Mouse (Mus musculus) heart, adult 2 months (tissue): Measurements from ENCODE around the gene Ikzf3. TPM values are rescaled to one million over a fixed set of nuclear protein-coding genes. Genes with fewer than 3 reads are reported as not detected.

Experiments used
- DNase-seq, 2 experiments: peaks; one replicate each; pipeline ENCODE4 v3.0.0; 2021
- H3K27ac ChIP-seq: fragments of 200-600 bp; 2 replicates; pipeline ENCODE4 v1.8.1; 2022
- H3K27me3 ChIP-seq: fragments of 200-500 bp; 2 replicates; pipeline ENCODE4 v1.6.1; 2012; ENCODE audit warnings: mild to moderate bottlenecking, low read length, inconsistent platforms, mixed read lengths; ENCODE audit not compliant: control insufficient read depth, insufficient read depth
- H3K36me3 ChIP-seq: fragments of 200-500 bp; 2 replicates; pipeline ENCODE4 v1.6.1; 2012; ENCODE audit warnings: low read length, inconsistent platforms; ENCODE audit not compliant: control insufficient read depth, insufficient read depth
- H3K4me1 ChIP-seq: fragments of 200-500 bp; 2 replicates; pipeline ENCODE4 v1.6.1; 2011; ENCODE audit warnings: low read length; ENCODE audit not compliant: control insufficient read depth, insufficient read depth
- H3K4me3 ChIP-seq: fragments of 200-600 bp; 2 replicates; pipeline ENCODE4 v1.8.1; 2022
- H3K79me2 ChIP-seq: fragments of 200-500 bp; replicated peaks from 2 replicates; pipeline ENCODE4 v1.6.1; 2012; ENCODE audit warnings: mild to moderate bottlenecking, inconsistent platforms, low read length, moderate library complexity, mixed read lengths; ENCODE audit not compliant: control insufficient read depth, insufficient read depth
- H3K9ac ChIP-seq: fragments of 200-500 bp; 2 replicates; pipeline ENCODE4 v1.6.1; 2012; ENCODE audit warnings: low read depth, mild to moderate bottlenecking, control low read depth, inconsistent platforms, low read length, mixed read lengths
- CTCF ChIP-seq: fragments of 200-600 bp; IDR thresholded peaks from 2 replicates; pipeline ENCODE4 v1.8.1; 2022; ENCODE audit warnings: antibody characterized with exemption, mild to moderate bottlenecking, moderate library complexity
- EP300 ChIP-seq: fragments of 200-500 bp; IDR thresholded peaks from 2 replicates; pipeline ENCODE4 v1.6.1; 2011; ENCODE audit warnings: low read depth, low read length, control low read depth; ENCODE audit not compliant: insufficient read depth
- POLR2A ChIP-seq: fragments of 200-500 bp; IDR thresholded peaks from 2 replicates; pipeline ENCODE4 v1.6.1; 2011; ENCODE audit warnings: mild to moderate bottlenecking, low read depth, low read length, control low read depth; ENCODE audit not compliant: insufficient read depth
- WGBS: fragments of 180-500 bp; shearing (Covaris S2); methylation state at CpG from one replicate; pipeline ENCODE4 v1.1.7; 2018; 5-methylcytosine and 5-hydroxymethylcytosine counted together
- intact Hi-C: fragments of 180-260 bp; cut with DNase I; formaldehyde crosslinking; loops from one replicate; pipeline ENCODE4 v1.15.1; 2025
- polyA plus RNA-seq: library from polyadenylated mRNA; depleted of rRNA; stranded (reverse); fragments of >200 nt; gene quantifications from 2 replicates; pipeline ENCODE4 v1.2.3, GENCODE M21; 2012
- total RNA-seq, 2 experiments: library from RNA; stranded (reverse); gene quantifications; 2 replicates each; pipeline ENCODE4 v1.2.3; 2021

The Ikzf3 gene
- total and polyA plus RNA-seq, 3 experiments: 0.94 to 1.5 (median 1.5) TPM

DNA sequence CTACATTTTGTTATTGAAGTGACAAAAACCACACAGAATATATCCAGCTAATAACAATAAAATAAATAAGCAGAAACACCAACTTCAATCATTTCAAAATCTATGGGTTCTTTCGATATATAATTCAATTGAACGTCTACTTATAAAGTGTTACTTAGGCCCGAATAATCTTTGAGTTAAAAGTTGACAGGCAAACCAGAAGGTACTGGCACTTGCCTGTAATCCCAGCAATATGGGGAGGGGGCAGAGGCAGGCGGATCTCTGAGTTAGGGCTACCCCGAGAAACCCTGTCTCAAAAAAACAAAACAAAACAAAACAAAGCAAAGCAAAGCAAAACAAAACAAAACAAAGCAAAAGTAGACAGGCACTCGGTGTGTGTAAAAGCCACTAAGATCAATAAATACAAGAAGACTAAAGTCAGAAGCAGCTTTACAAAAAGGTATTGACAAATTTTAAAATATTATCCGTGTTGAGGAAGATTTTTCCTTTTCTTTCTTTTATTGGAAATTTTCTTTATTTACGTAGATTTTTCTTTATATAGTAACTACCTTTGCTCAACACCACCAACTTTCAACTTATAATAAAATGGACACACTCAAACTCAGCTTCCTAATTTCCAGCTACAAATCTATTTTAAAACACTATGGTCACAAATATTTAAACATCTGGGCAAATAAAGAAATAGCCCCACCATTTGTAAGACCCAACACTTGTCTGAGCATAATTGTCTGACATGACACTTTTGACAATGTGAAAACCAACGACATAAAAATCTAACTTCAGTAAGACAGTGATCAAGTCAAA, 70.0 kb downstream of the Ikzf3 start:
- no peak for TF ChIP-seq CTCF
- TF ChIP-seq EP300: no peak
- no peak for TF ChIP-seq POLR2A
- Histone ChIP-seq H3K79me2 (no peaks in the 10 kb centered on the region), H3K4me1 (no peaks in the 10 kb centered on the region), H3K36me3 (no peaks in the 10 kb centered on the region), H3K27me3 (no peaks in the 10 kb centered on the region; the same call in 1 of the 2 replicates), H3K27ac (no peak overlapping the region), H3K4me3 (no peak overlapping the region), H3K9ac (no peak overlapping the region)
- DNase-seq: no peak
- 87% methylated on average over 9 of the region's 9 CpGs for WGBS
- intact Hi-C loops: no loop called here

DNA sequence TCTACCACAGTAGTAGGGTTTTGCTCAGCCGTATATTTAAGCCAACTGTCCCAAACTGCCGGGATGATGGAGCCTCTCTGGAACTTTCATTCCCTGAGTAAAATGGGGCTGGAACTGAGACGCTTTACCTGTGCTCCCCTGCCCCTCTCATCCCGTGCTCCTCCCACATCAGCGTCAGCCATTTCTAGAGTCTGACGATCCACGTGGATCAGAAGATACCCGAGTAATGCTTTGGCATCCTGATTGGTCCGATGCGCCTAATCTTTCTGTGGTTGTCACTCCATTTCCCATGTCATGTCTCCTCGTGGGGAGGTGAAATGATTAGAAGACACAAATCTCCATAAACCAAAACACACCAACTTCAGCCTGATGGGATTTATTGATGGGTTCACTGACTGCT, 70.9 kb downstream of the Ikzf3 start:
- Histone ChIP-seq H3K27ac (no peak overlapping the region), H3K9ac (no peak overlapping the region), H3K4me1 (no peaks in the 10 kb centered on the region), H3K27me3 (no peaks in the 10 kb centered on the region; the same call in 1 of the 2 replicates), H3K4me3 (no peak overlapping the region), H3K36me3 (no peaks in the 10 kb centered on the region), H3K79me2 (no peaks in the 10 kb centered on the region)
- no peak for DNase-seq
- WGBS: 81% methylated on average over 11 of the region's 11 CpGs
- intact Hi-C loops: no loop called here
- TF ChIP-seq POLR2A (no peak), EP300 (no peak), CTCF (no peak)

DNA sequence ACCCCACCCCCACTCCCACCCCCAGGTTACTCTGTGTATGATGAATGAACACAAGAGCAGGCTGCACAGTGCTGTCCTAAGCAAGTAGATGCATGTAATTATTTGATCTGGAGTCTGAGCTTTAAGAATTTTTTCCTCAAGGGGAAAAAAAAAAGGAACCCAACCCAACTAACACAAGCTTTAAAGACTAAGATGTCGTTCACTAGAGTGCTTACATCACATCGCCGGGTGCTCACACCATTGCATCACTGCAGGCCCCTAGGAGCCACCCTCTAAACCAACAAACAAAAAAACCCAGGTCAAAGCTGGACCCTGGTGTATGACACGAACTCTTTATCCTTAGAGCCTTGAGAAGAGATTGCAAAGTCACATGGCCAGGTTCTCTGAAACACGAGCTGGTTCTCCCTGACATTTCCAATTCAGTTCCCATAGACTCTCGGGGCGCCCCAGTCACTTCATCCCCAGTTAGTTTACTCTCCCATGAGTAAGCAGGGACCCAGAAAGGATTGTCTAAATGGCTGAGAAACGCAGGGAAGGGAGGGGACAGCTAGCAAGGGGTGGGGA, 71.8 kb downstream of the Ikzf3 start:
- no peaks in the 10 kb centered on the region for H3K79me2 ChIP-seq
- H3K27ac ChIP-seq: no peak overlapping the region
- intact Hi-C loops: no loop called here
- no peaks in the 10 kb centered on the region for H3K36me3 ChIP-seq
- TF ChIP-seq POLR2A: no peak
- no peak for TF ChIP-seq EP300
- no peak for TF ChIP-seq CTCF
- H3K27me3 ChIP-seq: no peaks in the 10 kb centered on the region; the same call in 1 of the 2 replicates
- 56% methylated on average over 8 of the region's 8 CpGs for WGBS
- no peaks in the 10 kb centered on the region for H3K4me1 ChIP-seq
- no peak overlapping the region for H3K9ac ChIP-seq
- DNase-seq: no peak
- no peak overlapping the region for H3K4me3 ChIP-seq

DNA sequence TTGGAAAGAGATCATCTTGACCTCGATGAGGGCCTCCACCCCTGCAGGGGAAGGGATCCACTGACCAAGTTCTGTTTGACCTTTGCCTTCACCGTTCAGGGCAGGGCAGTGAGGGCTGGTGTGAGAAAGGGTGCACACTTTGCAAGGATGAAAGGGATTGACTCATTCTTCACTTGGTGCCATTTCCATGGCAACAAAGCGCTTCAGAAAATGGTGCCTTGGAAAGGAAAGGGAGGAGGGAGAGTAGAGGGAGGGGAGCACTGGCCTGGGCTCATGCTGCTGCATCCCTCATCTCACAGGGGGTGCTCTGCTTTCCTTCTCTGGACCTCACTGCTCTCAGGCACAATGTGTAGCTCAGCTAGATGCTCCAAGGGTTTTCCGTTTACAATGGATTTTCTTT, 73.1 kb downstream of the Ikzf3 start:
- WGBS: 68% methylated on average over 4 of the region's 4 CpGs
- Histone ChIP-seq H3K79me2 (no peaks in the 10 kb centered on the region), H3K9ac (no peak overlapping the region), H3K27me3 (no peaks in the 10 kb centered on the region; the same call in 1 of the 2 replicates), H3K36me3 (no peaks in the 10 kb centered on the region), H3K27ac (no peak overlapping the region), H3K4me1 (no peaks in the 10 kb centered on the region), H3K4me3 (no peak overlapping the region)
- no peak for DNase-seq
- intact Hi-C loops: no loop called here
- TF ChIP-seq EP300 (no peak), POLR2A (no peak), CTCF (no peak)

DNA sequence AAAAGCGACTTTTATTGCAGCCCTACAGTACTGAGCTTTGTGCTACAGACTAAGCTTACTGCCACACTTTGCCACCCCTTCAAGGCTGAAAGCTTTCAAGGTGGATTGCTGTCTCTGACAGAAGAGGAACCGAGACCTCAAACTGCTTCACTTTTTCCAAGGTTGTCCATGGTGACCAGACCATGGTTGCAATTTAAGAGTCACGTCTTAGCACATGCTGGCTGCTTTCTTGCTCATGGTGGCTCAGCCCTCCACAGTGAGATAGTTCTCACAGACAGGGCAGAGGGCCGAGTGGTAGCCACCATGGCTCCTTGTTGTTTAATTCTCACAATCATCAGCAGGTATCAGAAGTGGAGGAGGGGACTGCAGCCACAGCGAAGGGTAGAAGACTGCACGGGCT, 75.0 kb downstream of the Ikzf3 start:
- Histone ChIP-seq H3K27ac (no peak overlapping the region), H3K4me1 (no peaks in the 10 kb centered on the region)

More for the DNA sequence above, 75.0 kb downstream of the Ikzf3 start:
- Histone ChIP-seq H3K79me2 (no peaks in the 10 kb centered on the region), H3K9ac (no peak overlapping the region), H3K36me3 (no peaks in the 10 kb centered on the region), H3K4me3 (no peak overlapping the region), H3K27me3 (no peaks in the 10 kb centered on the region; the same call in 1 of the 2 replicates)
- DNase-seq: no peak
- intact Hi-C loops: no loop called here
- TF ChIP-seq EP300 (no peak), CTCF (no peak), POLR2A (no peak)
- 67% methylated on average over 6 of the region's 6 CpGs for WGBS
